Mouse (Mus musculus) lung, postnatal 0 days (tissue): ENCODE measurements around the gene Osbpl10.

ENCODE experiments used
- CTCF ChIP-seq: IDR thresholded peaks from 2 replicates; pipeline ENCODE4 v1.5.1; 2016; ENCODE audit warnings: antibody characterized with exemption, mild to moderate bottlenecking
- EP300 ChIP-seq: IDR thresholded peaks from 2 replicates; pipeline ENCODE4 v1.6.1; 2016; ENCODE audit warnings: antibody characterized with exemption, mild to moderate bottlenecking, control low read depth

DNA sequence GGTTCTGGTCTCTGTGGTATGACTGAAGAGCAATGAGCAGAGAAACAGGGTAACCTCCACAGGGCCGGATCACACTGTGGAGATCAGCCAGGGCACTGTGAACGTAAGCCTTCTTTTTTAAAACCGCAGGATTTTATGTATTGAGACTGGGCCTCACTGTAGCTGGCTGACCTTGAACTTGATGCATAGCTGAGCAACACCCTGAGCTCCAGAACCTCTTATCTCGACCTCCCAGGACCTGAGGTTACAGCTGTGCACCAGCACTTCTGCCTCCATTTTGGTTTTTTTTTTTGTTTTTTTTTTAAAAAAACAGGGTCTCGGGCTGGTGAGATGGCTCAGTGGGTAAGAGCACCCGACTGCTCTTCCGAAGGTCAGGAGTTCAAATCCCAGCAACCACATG is 231.4 kb downstream of the Osbpl10 start:
- TF ChIP-seq CTCF: no peak
- TF ChIP-seq EP300: no peak
